Mouse (Mus musculus): ENCODE data around the gene Plch2. TPM values are rescaled to one million over a fixed set of nuclear protein-coding genes. Genes with fewer than 3 reads are reported as not detected.

Plch2 gene
- polyA plus RNA-seq, 1 experiment from 2014 or later: 0.24 TPM

GRCm38 (mm10) chr4:155042606-155043288, 13.8 kb downstream of the Plch2 start:
- Histone ChIP-seq H3K4me2 (peak overlapping the region; percentile 53), H3K9ac (no peak overlapping the region), H3K27me3 (replicated peaks) (peaks cover 85% of the 10 kb centered on the region), H3K4me3 (peak overlapping the region; percentile 24; the same call in 1 of the 2 replicates), H3K36me3 (no peaks in the 10 kb centered on the region), H3K4me1 (no peaks in the 10 kb centered on the region), H3K27ac (no peak overlapping the region), H3K9me3 (replicated peaks) (no peaks in the 10 kb centered on the region)
- WGBS (ENCODE audit: insufficient replicate concordance): 5% methylated on average over 64 of the region's 65 CpGs
- ATAC-seq: no peak

GRCm38 (mm10) chr4:155040696-155041095, 15.9 kb downstream of the Plch2 start:
- H3K27me3 ChIP-seq (replicated peaks): peaks cover 85% of the 10 kb centered on the region
- no peaks in the 10 kb centered on the region for H3K4me1 ChIP-seq
- no peak for ATAC-seq
- no peak overlapping the region for H3K4me2 ChIP-seq
- no peak overlapping the region for H3K27ac ChIP-seq
- 65% methylated on average over 6 of the region's 6 CpGs for WGBS (ENCODE audit: insufficient replicate concordance)
- H3K9me3 ChIP-seq (replicated peaks): no peaks in the 10 kb centered on the region
- no peak overlapping the region for H3K4me3 ChIP-seq
- no peak overlapping the region for H3K9ac ChIP-seq
- H3K36me3 ChIP-seq: no peaks in the 10 kb centered on the region

- 64% methylated on average over 9 of the region's 9 CpGs for WGBS (ENCODE audit: insufficient replicate concordance)
Measured at GRCm38 (mm10) chr4:155040197-155040596, 16.4 kb downstream of the Plch2 start.

GRCm38 (mm10) chr4:155034787-155035186, 21.8 kb downstream of the Plch2 start:
- Histone ChIP-seq H3K27ac (no peak overlapping the region), H3K27me3 (replicated peaks) (peaks cover 79% of the 10 kb centered on the region)
- 61% methylated on average over 13 of the region's 13 CpGs for WGBS (ENCODE audit: insufficient replicate concordance)

More at GRCm38 (mm10) chr4:155040197-155040596, 16.4 kb downstream of the Plch2 start:
- H3K9me3 ChIP-seq (replicated peaks): no peaks in the 10 kb centered on the region
- H3K4me2 ChIP-seq: no peak overlapping the region
- H3K4me3 ChIP-seq: no peak overlapping the region
- ATAC-seq: no peak
- no peak overlapping the region for H3K27ac ChIP-seq
- H3K4me1 ChIP-seq: no peaks in the 10 kb centered on the region
- peaks cover 85% of the 10 kb centered on the region for H3K27me3 ChIP-seq (replicated peaks)
- H3K9ac ChIP-seq: no peak overlapping the region
- no peaks in the 10 kb centered on the region for H3K36me3 ChIP-seq

GRCm38 (mm10) chr4:155034202-155034601, 22.4 kb downstream of the Plch2 start:
- H3K36me3 ChIP-seq: no peaks in the 10 kb centered on the region
- no peaks in the 10 kb centered on the region for H3K9me3 ChIP-seq (replicated peaks)
- H3K4me3 ChIP-seq: no peak overlapping the region
- 20% methylated on average over 7 of the region's 7 CpGs for WGBS (ENCODE audit: insufficient replicate concordance)
- no peak overlapping the region for H3K9ac ChIP-seq
- no peak for ATAC-seq
- no peak overlapping the region for H3K4me2 ChIP-seq
- H3K27me3 ChIP-seq (replicated peaks): peaks cover 81% of the 10 kb centered on the region
- no peak overlapping the region for H3K27ac ChIP-seq
- H3K4me1 ChIP-seq: no peaks in the 10 kb centered on the region

More at GRCm38 (mm10) chr4:155034787-155035186, 21.8 kb downstream of the Plch2 start:
- no peak overlapping the region for H3K4me3 ChIP-seq
- H3K4me2 ChIP-seq: no peak overlapping the region
- H3K36me3 ChIP-seq: no peaks in the 10 kb centered on the region
- no peaks in the 10 kb centered on the region for H3K9me3 ChIP-seq (replicated peaks)
- H3K9ac ChIP-seq: no peak overlapping the region
- no peaks in the 10 kb centered on the region for H3K4me1 ChIP-seq
- ATAC-seq: no peak

GRCm38 (mm10) chr4:155033115-155033514, 23.5 kb downstream of the Plch2 start:
- H3K27ac ChIP-seq: no peak overlapping the region

GRCm38 (mm10) chr4:155024170-155025010, 32.2 kb downstream of the Plch2 start:
- Histone ChIP-seq H3K36me3 (no peaks in the 10 kb centered on the region), H3K4me2 (no peak overlapping the region), H3K9me3 (replicated peaks) (no peaks in the 10 kb centered on the region), H3K27me3 (replicated peaks) (peaks cover 31% of the 10 kb centered on the region), H3K4me1 (0 out of 2 replicates have a peak, but pooled peaks cover under 1% of the 10 kb centered on the region), H3K4me3 (no peak overlapping the region), H3K9ac (no peak overlapping the region), H3K27ac (no peak overlapping the region)
- WGBS (ENCODE audit: insufficient replicate concordance): 62% methylated on average over 11 of the region's 11 CpGs
- ATAC-seq: no peak

More at GRCm38 (mm10) chr4:155033115-155033514, 23.5 kb downstream of the Plch2 start:
- Histone ChIP-seq H3K4me2 (no peak overlapping the region), H3K9me3 (replicated peaks) (no peaks in the 10 kb centered on the region), H3K36me3 (no peaks in the 10 kb centered on the region), H3K9ac (no peak overlapping the region), H3K4me3 (no peak overlapping the region), H3K27me3 (replicated peaks) (peaks cover 77% of the 10 kb centered on the region), H3K4me1 (no peaks in the 10 kb centered on the region)
- no peak for ATAC-seq
- WGBS (ENCODE audit: insufficient replicate concordance): 23% methylated on average over 6 of the region's 6 CpGs

- ATAC-seq: no peak
- Histone ChIP-seq H3K9me3 (replicated peaks) (no peaks in the 10 kb centered on the region), H3K27ac (no peak overlapping the region), H3K4me1 (peaks cover 8% of the 10 kb centered on the region; the same call in 1 of the 2 replicates), H3K4me2 (no peak overlapping the region), H3K36me3 (no peaks in the 10 kb centered on the region), H3K4me3 (no peak overlapping the region), H3K9ac (no peak overlapping the region), H3K27me3 (replicated peaks) (peaks cover 51% of the 10 kb centered on the region)
- WGBS (ENCODE audit: insufficient replicate concordance): 56% methylated on average over 7 of the region's 7 CpGs
Measured at GRCm38 (mm10) chr4:155022228-155022855, 34.2 kb downstream of the Plch2 start.

GRCm38 (mm10) chr4:155020813-155021212, 35.8 kb downstream of the Plch2 start:
- Histone ChIP-seq H3K36me3 (no peaks in the 10 kb centered on the region), H3K9me3 (replicated peaks) (no peaks in the 10 kb centered on the region), H3K4me3 (no peak overlapping the region), H3K27ac (no peak overlapping the region), H3K4me2 (no peak overlapping the region), H3K4me1 (peaks cover 12% of the 10 kb centered on the region; the same call in 1 of the 2 replicates), H3K9ac (no peak overlapping the region), H3K27me3 (replicated peaks) (peaks cover 67% of the 10 kb centered on the region)
- ATAC-seq: no peak
- 65% methylated on average over 9 of the region's 9 CpGs for WGBS (ENCODE audit: insufficient replicate concordance)

GRCm38 (mm10) chr4:155020141-155020540, 36.4 kb downstream of the Plch2 start:
- 40% methylated on average over 1 of the region's 1 CpGs for WGBS (ENCODE audit: insufficient replicate concordance)
- peaks cover 72% of the 10 kb centered on the region for H3K27me3 ChIP-seq (replicated peaks)
- H3K4me2 ChIP-seq: no peak overlapping the region
- peaks cover 14% of the 10 kb centered on the region; the same call in 1 of the 2 replicates for H3K4me1 ChIP-seq
- H3K4me3 ChIP-seq: no peak overlapping the region
- no peak overlapping the region for H3K9ac ChIP-seq
- no peak for ATAC-seq
- H3K27ac ChIP-seq: no peak overlapping the region
- no peaks in the 10 kb centered on the region for H3K36me3 ChIP-seq
- no peaks in the 10 kb centered on the region for H3K9me3 ChIP-seq (replicated peaks)

GRCm38 (mm10) chr4:155019336-155019847, 37.2 kb downstream of the Plch2 start:
- H3K4me1 ChIP-seq: peaks cover 14% of the 10 kb centered on the region; the same call in 1 of the 2 replicates
- no peak for ATAC-seq
- H3K4me2 ChIP-seq: no peak overlapping the region
- WGBS (ENCODE audit: insufficient replicate concordance): 2% methylated on average over 10 of the region's 10 CpGs
- H3K9ac ChIP-seq: no peak overlapping the region
- no peaks in the 10 kb centered on the region for H3K9me3 ChIP-seq (replicated peaks)
- no peak overlapping the region for H3K4me3 ChIP-seq
- H3K27me3 ChIP-seq (replicated peaks): peaks cover 72% of the 10 kb centered on the region
- H3K27ac ChIP-seq: no peak overlapping the region
- no peaks in the 10 kb centered on the region for H3K36me3 ChIP-seq

All from liver, embryonic 12.5 days (tissue).